Mouse (Mus musculus): ENCODE measurements around the gene Cog2. TPM values are rescaled to one million over a fixed set of nuclear protein-coding genes. Genes with fewer than 3 reads are reported as not detected.
A peak's percentile ranks its signal among the peaks of the same experiment; 100 is the strongest.

Gene Cog2
- polyA plus RNA-seq, 1 experiment from 2014 or later = 31.2 TPM

DNA sequence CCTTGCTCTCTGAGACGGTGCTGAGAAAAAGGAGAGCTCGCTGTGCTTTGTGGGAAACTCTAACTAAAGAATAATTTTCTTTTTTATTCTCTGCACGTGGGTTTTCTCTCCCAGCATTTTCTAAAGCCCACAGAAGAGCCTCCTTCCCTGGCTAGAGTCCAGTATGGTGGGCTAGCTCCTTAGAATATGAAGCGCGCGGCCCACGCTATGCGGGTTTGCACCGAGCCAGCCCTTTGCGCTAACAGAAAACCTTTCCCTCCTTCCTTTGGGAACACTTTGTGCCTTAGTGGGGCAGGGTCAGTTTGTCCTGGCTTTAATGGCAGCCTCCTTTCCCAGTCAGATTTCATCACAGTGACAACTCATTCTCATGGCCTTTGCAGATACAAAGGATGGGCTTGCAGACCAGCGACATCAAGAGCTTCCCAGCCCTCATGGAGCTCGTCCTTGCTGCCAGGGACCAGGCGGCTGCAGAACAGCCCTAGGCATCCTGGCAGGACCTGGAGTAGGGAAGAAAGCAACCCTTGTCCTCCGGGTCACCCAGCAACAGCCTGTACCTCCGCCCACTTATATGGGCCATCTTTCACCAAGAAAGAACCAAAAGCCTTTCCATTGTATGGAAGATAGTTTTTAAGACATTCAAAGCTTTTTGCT, 30.6 kb downstream of the Cog2 start:
- Histone ChIP-seq H3K4me3 (replicated peaks) (no peak overlapping the region), H3K4me1 (replicated peaks) (no peaks in the 10 kb centered on the region), H3K9ac (no peak overlapping the region), H3K9me3 (no peaks in the 10 kb centered on the region), H3K27me3 (replicated peaks) (no peaks in the 10 kb centered on the region), H3K27ac (no peak overlapping the region), H3K36me3 (peaks cover 38% of the 10 kb centered on the region), H3K4me2 (replicated peaks) (no peak overlapping the region)
- 95% methylated on average over 15 of the region's 15 CpGs for WGBS
- ATAC-seq = no peak

DNA sequence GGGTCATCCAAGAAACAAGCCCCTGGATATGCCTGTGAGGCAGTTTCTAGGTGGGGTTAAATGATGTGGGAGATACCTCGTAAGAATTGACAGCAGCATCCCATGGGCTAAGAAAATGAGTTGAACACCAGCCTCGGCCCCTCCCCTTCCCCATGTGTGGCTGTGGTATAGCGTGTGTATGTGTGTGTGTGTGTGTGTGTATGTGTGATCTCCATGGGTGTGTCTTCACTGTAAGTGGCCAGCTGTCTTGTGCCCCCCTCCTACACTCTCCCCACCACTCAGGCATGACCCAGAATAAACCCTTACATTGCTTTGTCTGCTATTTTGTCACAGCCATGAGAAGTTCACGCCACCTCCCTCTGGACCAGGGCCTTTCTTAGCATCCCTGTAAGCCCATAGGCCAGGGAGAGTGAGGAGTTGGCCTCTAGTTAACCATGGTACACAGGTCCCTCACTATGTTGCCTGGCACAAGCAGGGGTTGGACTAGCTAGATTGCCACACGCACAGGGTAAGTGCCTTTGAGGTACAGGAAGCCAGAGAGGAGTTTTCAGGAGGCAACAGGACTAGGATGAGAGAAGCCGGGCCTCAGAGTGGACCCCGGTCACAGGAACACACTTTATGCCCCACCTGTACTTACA, 34.7 kb downstream of the Cog2 start:
- H3K27ac ChIP-seq = no peak overlapping the region
- WGBS = 89% methylated on average over 7 of the region's 7 CpGs
- H3K36me3 ChIP-seq = peaks cover 23% of the 10 kb centered on the region
- H3K4me1 ChIP-seq (replicated peaks) = no peaks in the 10 kb centered on the region
- no peak overlapping the region for H3K4me3 ChIP-seq (replicated peaks)
- H3K9ac ChIP-seq = no peak overlapping the region
- ATAC-seq = no peak
- H3K9me3 ChIP-seq = no peaks in the 10 kb centered on the region
- H3K4me2 ChIP-seq (replicated peaks) = no peak overlapping the region
- no peaks in the 10 kb centered on the region for H3K27me3 ChIP-seq (replicated peaks)

DNA sequence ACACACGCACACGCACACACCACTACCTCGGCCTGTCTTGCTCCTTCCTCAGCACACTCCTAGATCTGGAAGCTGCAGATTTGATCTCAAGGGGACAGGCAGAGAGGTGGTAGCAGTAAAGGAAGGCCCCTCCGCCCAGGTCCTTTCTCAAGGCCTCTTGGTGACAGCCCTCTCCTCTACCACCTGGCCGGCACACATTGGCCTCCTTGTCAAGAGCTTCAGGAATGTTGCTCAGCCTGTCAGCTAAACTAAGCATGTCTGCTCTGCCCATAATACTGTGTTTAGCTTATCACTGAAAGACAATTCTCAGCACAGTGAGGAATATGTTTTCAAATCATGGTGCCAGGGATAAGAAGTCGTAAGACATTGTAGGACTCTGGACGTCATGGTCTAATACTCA, 35.6 kb downstream of the Cog2 start:
- ATAC-seq = no peak
- H3K4me1 ChIP-seq (replicated peaks) = no peaks in the 10 kb centered on the region
- whole genome bisulfite sequencing = 76% methylated on average over 7 of the region's 7 CpGs
- no peak overlapping the region for H3K9ac ChIP-seq
- H3K4me2 ChIP-seq (replicated peaks) = no peak overlapping the region
- no peak overlapping the region for H3K27ac ChIP-seq
- no peaks in the 10 kb centered on the region for H3K27me3 ChIP-seq (replicated peaks)
- H3K4me3 ChIP-seq (replicated peaks) = no peak overlapping the region
- no peaks in the 10 kb centered on the region for H3K9me3 ChIP-seq
- H3K36me3 ChIP-seq = peaks cover 14% of the 10 kb centered on the region

DNA sequence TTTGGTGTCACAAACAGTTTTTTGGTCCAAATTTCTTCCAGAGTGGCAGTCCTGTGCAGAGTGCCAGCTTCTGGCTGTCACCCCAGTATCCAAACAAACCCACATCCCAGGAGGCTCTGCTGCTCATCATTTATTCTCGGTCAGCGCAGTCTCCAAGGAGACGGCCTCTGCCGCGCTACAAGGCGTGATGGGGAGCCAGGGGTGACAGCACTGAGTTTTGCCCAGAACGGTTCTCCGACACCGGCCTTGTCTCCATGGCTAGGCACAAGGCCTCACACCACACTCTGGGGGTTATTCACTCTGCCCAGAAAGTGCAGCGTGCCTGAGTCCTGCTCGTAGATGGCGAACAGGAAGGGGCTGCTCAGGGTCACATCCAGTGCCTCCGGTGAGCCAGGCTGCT, 36.1 kb downstream of the Cog2 start:
- no peak overlapping the region for H3K9ac ChIP-seq
- H3K27me3 ChIP-seq (replicated peaks) = no peaks in the 10 kb centered on the region
- H3K4me1 ChIP-seq (replicated peaks) = no peaks in the 10 kb centered on the region
- H3K36me3 ChIP-seq = peaks cover 10% of the 10 kb centered on the region
- no peaks in the 10 kb centered on the region for H3K9me3 ChIP-seq
- H3K4me3 ChIP-seq (replicated peaks) = no peak overlapping the region
- WGBS = 83% methylated on average over 13 of the region's 13 CpGs
- ATAC-seq = no peak
- no peak overlapping the region for H3K27ac ChIP-seq
- H3K4me2 ChIP-seq (replicated peaks) = no peak overlapping the region

DNA sequence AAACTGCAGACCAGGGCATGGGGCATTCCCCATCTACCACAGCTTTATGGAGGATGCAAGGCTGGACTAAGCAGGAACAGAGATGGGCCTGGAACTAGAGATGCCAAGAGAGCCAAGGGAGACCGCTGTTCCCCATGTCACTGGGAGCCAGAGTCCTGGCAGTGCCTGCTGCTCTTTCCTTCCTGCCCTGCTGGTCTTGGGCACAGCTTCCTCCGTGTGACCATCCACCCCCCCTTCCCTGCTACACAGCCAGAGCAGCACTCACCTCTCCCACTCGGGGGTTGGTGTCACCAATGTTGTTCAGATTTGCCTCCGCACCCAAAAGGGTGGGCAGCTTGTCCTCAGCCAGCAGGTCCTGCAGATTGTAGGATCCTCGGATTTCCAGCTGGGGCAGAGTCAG, 36.9 kb downstream of the Cog2 start:
- WGBS = 62% methylated on average over 5 of the region's 5 CpGs
- Histone ChIP-seq H3K36me3 (peaks cover 2% of the 10 kb centered on the region; the same call in 1 of the 2 replicates), H3K4me1 (replicated peaks) (no peaks in the 10 kb centered on the region), H3K4me2 (replicated peaks) (no peak overlapping the region; the same call in 1 of the 2 replicates), H3K9me3 (no peaks in the 10 kb centered on the region), H3K4me3 (replicated peaks) (no peak overlapping the region; the same call in 1 of the 2 replicates), H3K27me3 (replicated peaks) (no peaks in the 10 kb centered on the region), H3K27ac (0 out of 2 replicates have a peak overlapping the region, but pooled peaks have one; percentile 48), H3K9ac (no peak overlapping the region)
- ATAC-seq = no peak

DNA sequence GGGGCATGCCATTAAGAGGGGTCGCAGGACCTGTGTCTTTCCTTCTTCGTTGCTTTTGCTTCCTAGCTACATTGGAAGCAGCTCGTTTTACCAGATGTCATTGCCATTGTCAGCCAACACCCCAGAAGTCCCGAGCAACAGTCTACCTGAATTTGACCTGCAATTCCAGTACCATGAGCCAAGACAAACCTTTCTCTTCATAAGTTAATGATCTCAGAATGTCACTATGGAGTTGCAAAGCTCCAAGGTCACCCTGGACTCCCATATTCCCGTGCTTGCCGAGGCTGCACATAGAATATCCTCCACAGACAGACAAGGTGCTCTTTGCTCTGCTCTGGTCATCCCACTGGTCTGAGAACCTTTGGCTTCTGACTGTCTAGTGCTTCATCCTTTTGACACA, 46.6 kb downstream of the Cog2 start:
- H3K4me3 ChIP-seq (replicated peaks) = no peak overlapping the region
- WGBS = 74% methylated on average over 6 of the region's 6 CpGs
- no peak for ATAC-seq
- H3K9me3 ChIP-seq = no peaks in the 10 kb centered on the region
- H3K36me3 ChIP-seq = no peaks in the 10 kb centered on the region
- no peak overlapping the region for H3K4me2 ChIP-seq (replicated peaks)
- H3K27ac ChIP-seq = no peak overlapping the region
- H3K4me1 ChIP-seq (replicated peaks) = peaks cover 17% of the 10 kb centered on the region
- no peak overlapping the region for H3K9ac ChIP-seq
- no peaks in the 10 kb centered on the region for H3K27me3 ChIP-seq (replicated peaks)

DNA sequence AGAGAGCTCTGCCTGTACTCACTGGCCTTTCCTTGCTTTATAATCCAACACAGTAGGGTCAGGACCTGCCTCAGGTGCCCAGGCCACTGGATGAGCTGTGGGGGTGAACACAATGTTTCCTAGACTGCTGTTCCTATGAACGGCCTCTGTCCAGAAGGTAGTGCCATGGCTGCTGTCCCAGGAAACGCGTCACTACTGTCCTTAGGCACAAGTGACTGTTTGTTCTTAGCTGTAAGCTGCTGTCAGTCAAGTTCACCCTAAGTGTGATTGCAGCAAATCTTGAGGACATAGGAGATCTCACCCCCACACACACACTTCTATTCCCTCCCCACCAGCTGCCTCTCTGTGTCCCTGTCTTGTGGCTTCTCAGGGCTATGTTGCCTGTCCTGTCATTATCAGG, 47.0 kb downstream of the Cog2 start:
- H3K36me3 ChIP-seq = no peaks in the 10 kb centered on the region
- ATAC-seq = no peak
- no peaks in the 10 kb centered on the region for H3K27me3 ChIP-seq (replicated peaks)
- no peak overlapping the region for H3K4me2 ChIP-seq (replicated peaks)
- no peaks in the 10 kb centered on the region for H3K9me3 ChIP-seq
- no peak overlapping the region for H3K4me3 ChIP-seq (replicated peaks)
- peaks cover 17% of the 10 kb centered on the region for H3K4me1 ChIP-seq (replicated peaks)
- H3K27ac ChIP-seq = no peak overlapping the region
- WGBS = 83% methylated on average over 3 of the region's 3 CpGs
- no peak overlapping the region for H3K9ac ChIP-seq

DNA sequence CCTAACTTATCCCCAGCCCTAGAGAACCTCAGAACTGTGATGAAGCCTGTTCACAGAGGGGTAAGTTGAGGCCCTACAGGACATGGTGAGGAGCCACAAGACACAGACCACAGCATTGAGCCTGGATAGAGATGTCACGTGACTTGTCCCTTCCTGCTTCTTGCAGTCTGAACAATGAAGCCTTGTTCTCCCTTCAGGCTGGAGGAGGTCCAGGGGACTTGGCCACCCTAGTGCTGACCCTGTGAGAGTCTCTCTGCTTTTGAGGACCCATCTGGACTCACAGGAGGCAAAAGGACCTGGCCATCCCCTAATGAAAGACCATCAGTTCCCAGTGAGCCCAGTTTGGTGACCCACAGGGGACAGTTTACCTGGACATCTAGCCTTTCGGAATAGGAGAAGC, 48.5 kb downstream of the Cog2 start:
- Histone ChIP-seq H3K4me1 (replicated peaks) (peaks cover 25% of the 10 kb centered on the region), H3K9ac (no peak overlapping the region), H3K9me3 (no peaks in the 10 kb centered on the region), H3K4me3 (replicated peaks) (no peak overlapping the region), H3K36me3 (no peaks in the 10 kb centered on the region), H3K27ac (no peak overlapping the region), H3K27me3 (replicated peaks) (no peaks in the 10 kb centered on the region), H3K4me2 (replicated peaks) (no peak overlapping the region)
- 70% methylated on average over 2 of the region's 2 CpGs for WGBS
- ATAC-seq = no peak

DNA sequence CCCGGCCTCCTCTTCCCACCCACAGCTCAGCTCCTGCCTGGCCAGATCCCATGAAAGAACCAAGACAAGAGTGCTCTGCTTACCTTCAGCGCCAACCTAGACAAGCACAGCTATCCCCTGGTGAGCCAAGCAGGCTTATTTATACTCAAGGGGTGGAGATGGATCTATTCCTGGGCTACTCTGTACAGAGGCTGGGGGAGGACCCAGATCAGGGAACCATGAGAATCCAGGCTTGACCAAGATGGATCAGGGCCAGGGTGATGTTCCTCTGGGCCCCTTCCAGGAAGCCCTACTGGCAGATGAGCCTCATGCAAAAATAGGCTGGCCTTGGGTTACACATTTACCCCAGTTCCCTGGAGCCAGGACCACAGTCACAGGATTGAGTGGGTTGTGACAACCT, 49.0 kb downstream of the Cog2 start, which contains the start of gene Agt:
Gene Agt (minus strand): TSS at position 114 of the 400 bp plus-strand sequence.
- no peak within 1 kb of the TSS for H3K9ac ChIP-seq
- WGBS = 64% methylated on average over 2 of the region's 2 CpGs
- H3K27ac ChIP-seq = peak within 1 kb of the TSS; percentile 77; the same call in 1 of the 2 replicates
- no peaks in the 10 kb centered on the region for H3K9me3 ChIP-seq
- H3K4me3 ChIP-seq (replicated peaks) = no peak within 1 kb of the TSS
- no peak within 1 kb of the TSS for H3K4me2 ChIP-seq (replicated peaks)
- ATAC-seq = no peak
- H3K4me1 ChIP-seq (replicated peaks) = peaks cover 25% of the 10 kb centered on the region
- H3K36me3 ChIP-seq = no peaks in the 10 kb centered on the region
- no peaks in the 10 kb centered on the region for H3K27me3 ChIP-seq (replicated peaks)

DNA sequence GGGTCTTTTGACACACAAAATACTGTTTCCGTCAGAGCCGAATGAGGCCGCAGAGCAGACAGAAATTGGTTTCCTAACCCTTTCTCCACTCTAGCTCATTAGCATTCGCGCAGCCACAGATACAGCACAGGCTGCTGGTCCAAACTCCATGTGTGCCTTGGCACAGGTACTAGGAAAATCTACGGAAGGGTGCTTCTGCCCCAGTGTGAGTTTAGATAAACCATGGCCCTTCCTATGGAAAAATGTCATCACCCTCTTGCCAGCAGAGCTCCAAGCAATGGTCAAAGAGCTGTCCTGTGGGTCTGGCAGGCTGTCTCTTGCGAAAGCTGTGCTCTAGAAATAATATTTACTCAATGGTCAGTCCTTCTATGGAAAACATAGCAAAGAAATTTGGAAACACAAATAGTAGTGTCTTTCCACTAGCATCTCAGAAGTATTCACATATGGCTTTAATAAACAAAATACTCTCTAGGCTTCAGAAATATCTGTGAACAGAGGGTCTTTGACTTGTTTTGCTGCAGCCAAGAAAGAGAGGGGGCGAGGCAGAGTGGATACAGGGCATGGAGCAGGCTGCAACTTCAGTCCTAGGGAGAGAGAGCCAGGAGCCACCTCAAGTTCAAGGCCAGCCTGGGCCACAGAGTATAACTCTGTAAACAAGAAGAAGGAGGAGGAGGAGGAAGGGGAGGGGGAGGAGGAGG, 51.3 kb downstream of the Cog2 start:
- ATAC-seq = peak; percentile 44; the same call in 1 of the 2 replicates
- Histone ChIP-seq H3K36me3 (no peaks in the 10 kb centered on the region), H3K27ac (peak overlapping the region; percentile 77), H3K9ac (no peak overlapping the region), H3K9me3 (no peaks in the 10 kb centered on the region), H3K4me1 (replicated peaks) (peaks cover 25% of the 10 kb centered on the region), H3K4me3 (replicated peaks) (no peak overlapping the region), H3K4me2 (replicated peaks) (no peak overlapping the region), H3K27me3 (replicated peaks) (no peaks in the 10 kb centered on the region)
- 53% methylated on average over 8 of the region's 8 CpGs for WGBS

DNA sequence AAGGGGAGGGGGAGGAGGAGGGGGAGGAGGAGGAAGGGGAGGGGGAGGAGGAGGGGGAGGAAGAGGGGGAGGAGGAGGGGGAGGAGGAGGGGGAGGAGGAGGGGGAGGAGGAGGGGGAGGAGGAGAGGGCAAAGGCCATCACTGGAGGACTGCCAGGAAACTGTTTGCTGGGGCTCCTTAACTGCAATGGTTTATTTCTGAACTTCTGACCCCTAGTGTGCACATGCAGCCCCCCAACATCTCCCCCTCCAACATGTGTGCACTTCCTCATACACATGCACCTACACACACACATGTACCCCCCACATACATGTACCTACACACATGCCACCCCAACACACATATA, 51.8 kb downstream of the Cog2 start:
- Histone ChIP-seq H3K4me3 (replicated peaks) (no peak overlapping the region), H3K4me2 (replicated peaks) (no peak overlapping the region), H3K36me3 (no peaks in the 10 kb centered on the region), H3K9ac (no peak overlapping the region), H3K9me3 (no peaks in the 10 kb centered on the region), H3K4me1 (replicated peaks) (peaks cover 25% of the 10 kb centered on the region), H3K27me3 (replicated peaks) (no peaks in the 10 kb centered on the region), H3K27ac (peak overlapping the region; percentile 44; the same call in 1 of the 2 replicates)
- no peak for ATAC-seq

DNA sequence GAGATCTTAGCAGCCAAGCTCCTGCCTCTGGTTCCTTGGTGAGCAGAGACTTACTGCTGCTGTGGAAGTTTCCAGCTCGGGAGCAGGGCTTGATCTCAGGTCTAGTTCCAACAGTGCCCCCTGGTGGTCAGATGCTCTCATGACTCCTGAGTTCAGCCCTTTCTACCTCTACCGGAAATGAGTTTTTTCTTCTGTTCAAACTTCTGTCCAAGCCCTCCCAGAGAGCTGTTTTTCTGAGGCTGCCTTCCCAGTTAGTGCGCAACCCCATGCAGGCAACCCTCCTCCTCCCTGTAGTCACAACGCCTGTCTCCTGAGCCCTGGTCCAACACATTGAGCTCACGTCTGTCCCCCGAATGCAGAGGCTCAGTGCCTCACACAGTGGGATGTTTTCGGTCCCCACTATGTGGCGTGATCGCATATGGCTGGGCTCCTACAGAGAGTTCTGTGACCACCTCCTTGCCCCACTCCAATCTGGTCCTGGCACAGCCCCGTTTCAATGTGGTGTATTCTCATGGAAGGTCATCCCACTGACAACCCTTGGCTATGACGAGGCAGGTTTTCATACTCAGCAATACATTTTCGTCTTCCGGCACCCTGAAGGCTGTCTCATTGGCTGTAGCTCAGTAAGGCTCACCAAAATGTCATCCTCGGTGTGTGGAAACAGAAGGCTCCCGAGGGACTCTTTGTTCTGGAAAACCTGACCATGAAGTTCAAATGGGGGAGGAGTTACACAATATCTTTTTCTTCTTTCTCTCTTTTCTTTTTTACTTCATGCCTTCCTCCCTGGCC, 53.2 kb downstream of the Cog2 start:
- Histone ChIP-seq H3K36me3 (no peaks in the 10 kb centered on the region), H3K9me3 (no peaks in the 10 kb centered on the region), H3K4me2 (replicated peaks) (no peak overlapping the region), H3K27ac (peak overlapping the region; percentile 73), H3K27me3 (replicated peaks) (no peaks in the 10 kb centered on the region), H3K9ac (no peak overlapping the region), H3K4me3 (replicated peaks) (no peak overlapping the region), H3K4me1 (replicated peaks) (peaks cover 25% of the 10 kb centered on the region)
- WGBS = 62% methylated on average over 15 of the region's 15 CpGs
- ATAC-seq = peak; percentile 69

All from intestine, embryonic 15.5 days (tissue).